24 mouse cellular contexts compared by ENCODE assay signal in genomic region chr1:34804863-34805262, GRCm38 (mm10). TPM values are rescaled to one million over a fixed set of nuclear protein-coding genes. Genes with fewer than 3 reads are reported as not detected.
A peak's percentile ranks its signal among the peaks of the same experiment; 100 is the strongest.
DNase-seq lines count a peak whose midpoint lies in the region; ATAC-seq lines count a peak whose summit lies in the region.
"Had no signal": no experiment of that assay in that cellular context is flagged by ENCODE, and none has a peak within 500 bp of the region (broad histone marks: within the 10 kb centered on the region; RNA-seq: fewer than 3 reads in every experiment).

No protein-coding gene starts in this region.

- intact Hi-C loops in left cerebral cortex, postnatal 4 days (cut with DNase I) = no loop called here
- intact Hi-C loops in left cerebral cortex, postnatal 36 days (cut with DNase I) = loop anchor here (5.0 to 10.0 kb wide), 2 partner anchors 53 to 160 kb away; no protein-coding TSS in a partner anchor

- H3K4me2 ChIP-seq in hindbrain, embryonic 13.5 days = no peak overlapping the region
- no peak overlapping the region for H3K4me2 ChIP-seq in hindbrain, embryonic 12.5 days (replicated peaks)
- H3K4me2 ChIP-seq: forebrain, embryonic 13.5 days; heart, embryonic 13.5 days had no signal

- peaks cover 68% of the 10 kb centered on the region for H3K4me1 ChIP-seq in hindbrain, embryonic 13.5 days (replicated peaks)
- H3K4me1 ChIP-seq in hindbrain, embryonic 12.5 days = peaks cover 57% of the 10 kb centered on the region
- peaks cover 38% of the 10 kb centered on the region for H3K4me1 ChIP-seq in midbrain, embryonic 10.5 days

- WGBS in hindbrain, embryonic 13.5 days = 60% methylated on average over 7 of the region's 7 CpGs
- 75% methylated on average over 7 of the region's 7 CpGs for WGBS in hindbrain, embryonic 12.5 days
- 94% methylated on average over 7 of the region's 7 CpGs for WGBS in midbrain, embryonic 10.5 days

- H3K27ac ChIP-seq in hindbrain, embryonic 13.5 days = no peak overlapping the region
- no peak overlapping the region for H3K27ac ChIP-seq in hindbrain, embryonic 12.5 days
- H3K27ac ChIP-seq in midbrain, embryonic 10.5 days (replicated peaks) = no peak overlapping the region
- H3K27ac ChIP-seq: forebrain, embryonic 10.5 days; forebrain, embryonic 13.5 days; heart, adult 2 months; heart, embryonic 10.5 days; heart, embryonic 13.5 days had no signal

- H3K4me3 ChIP-seq in hindbrain, embryonic 13.5 days = no peak overlapping the region
- H3K4me3 ChIP-seq in hindbrain, embryonic 12.5 days = no peak overlapping the region
- no peak overlapping the region for H3K4me3 ChIP-seq in midbrain, embryonic 10.5 days
- H3K4me3 ChIP-seq: forebrain, embryonic 10.5 days; forebrain, embryonic 13.5 days; heart, adult 2 months; heart, embryonic 10.5 days; heart, embryonic 13.5 days had no signal

- H3K9ac ChIP-seq in hindbrain, embryonic 13.5 days = 0 out of 2 replicates have a peak overlapping the region, but pooled peaks have one; percentile 19
- no peak overlapping the region for H3K9ac ChIP-seq in hindbrain, embryonic 12.5 days
- H3K9ac ChIP-seq: forebrain, embryonic 13.5 days; heart, embryonic 13.5 days had no signal

- peaks cover 49% of the 10 kb centered on the region for H3K36me3 ChIP-seq in hindbrain, embryonic 13.5 days
- H3K36me3 ChIP-seq in hindbrain, embryonic 12.5 days = peaks cover 26% of the 10 kb centered on the region
- peaks cover 18% of the 10 kb centered on the region for H3K36me3 ChIP-seq in midbrain, embryonic 10.5 days

- H3K27me3 ChIP-seq in hindbrain, embryonic 13.5 days = no peaks in the 10 kb centered on the region
- H3K27me3 ChIP-seq in hindbrain, embryonic 12.5 days = no peaks in the 10 kb centered on the region
- H3K27me3 ChIP-seq in midbrain, embryonic 10.5 days (ENCODE audit: low read depth, poor library complexity, severe bottlenecking) = peaks cover 16% of the 10 kb centered on the region; the same call in 1 of the 2 replicates
- H3K27me3 ChIP-seq: CH12.LX; forebrain, embryonic 13.5 days; Patski had no signal

- ATAC-seq in hindbrain, embryonic 13.5 days (ENCODE audit: low FRiP score) = 0 out of 2 replicates have a peak, but pooled peaks have one; percentile 6
- no peak for ATAC-seq in hindbrain, embryonic 12.5 days (ENCODE audit: low FRiP score)
- ATAC-seq: forebrain, embryonic 13.5 days; forebrain, embryonic 16.5 days; intestine, postnatal 0 days; Patski had no signal

- no peaks in the 10 kb centered on the region for H3K9me3 ChIP-seq in hindbrain, embryonic 13.5 days
- H3K9me3 ChIP-seq in hindbrain, embryonic 12.5 days (replicated peaks) = no peaks in the 10 kb centered on the region
- no peaks in the 10 kb centered on the region for H3K9me3 ChIP-seq in midbrain, embryonic 10.5 days (replicated peaks)
- H3K9me3 ChIP-seq: forebrain, embryonic 10.5 days; forebrain, embryonic 13.5 days; heart, embryonic 10.5 days; heart, embryonic 13.5 days had no signal

- peak; percentile 36 for DNase-seq in cerebellum, adult 9-11 months
- DNase-seq in cerebellum, adult 11 months = no peak
- peak; percentile 71 for DNase-seq in left cerebral cortex, postnatal 4 days
- DNase-seq in left cerebral cortex, postnatal 36 days (ENCODE audit: low spot score in 2 of 2) = no peak
- no peak for DNase-seq in midbrain, embryonic 10.5 days (ENCODE audit: low spot score)
- DNase-seq: adrenal gland, postnatal 10 days; adrenal gland, postnatal 36 days; B cell, adult 2 months; cerebellum, adult 2 months; gastrocnemius, postnatal 10 days; gastrocnemius, postnatal 36 days; heart, adult 2 months; heart, postnatal 14 days; heart, postnatal 4 days had no signal

RNA-seq across cellular contexts. Expression of gene Fam168b, which starts 38.0 kb away (rescaled TPM):
- 124 and 127 TPM in 2 replicates for polyA plus RNA-seq in hindbrain, embryonic 13.5 days (2015; fragmentation: Nextera tagmentation; extraction: Ambion mirVana)
- 170 TPM in 2 replicates for polyA plus RNA-seq in hindbrain, embryonic 12.5 days (2016; fragmentation: Nextera tagmentation; extraction: Ambion mirVana)
- 100 to 1,000 TPM; 251 to 255 TPM for total RNA-seq in left cerebral cortex, postnatal 4 days (2021)
- 100 to 1,000 TPM; 247 to 252 TPM for total RNA-seq in left cerebral cortex, postnatal 36 days (2021)
- polyA plus RNA-seq in midbrain, embryonic 10.5 days (2016; fragmentation: Nextera tagmentation; extraction: Ambion mirVana) = 115 and 138 TPM in 2 replicates

RNA-seq across cellular contexts. Expression of gene Plekhb2, which starts 44.9 kb away (rescaled TPM):
- 68.7 and 71.8 TPM in 2 replicates for polyA plus RNA-seq in hindbrain, embryonic 13.5 days (2015; fragmentation: Nextera tagmentation; extraction: Ambion mirVana)
- polyA plus RNA-seq in hindbrain, embryonic 12.5 days (2016; fragmentation: Nextera tagmentation; extraction: Ambion mirVana) = 50.8 and 59.8 TPM in 2 replicates
- total RNA-seq in left cerebral cortex, postnatal 4 days (2021) = 100 to 1,000 TPM; 125 to 130 TPM
- total RNA-seq in left cerebral cortex, postnatal 36 days (2021) = 100 to 1,000 TPM; 246 to 270 TPM
- 50.8 and 56.8 TPM in 2 replicates for polyA plus RNA-seq in midbrain, embryonic 10.5 days (2016; fragmentation: Nextera tagmentation; extraction: Ambion mirVana)

Comparison
In these comparisons a context has a peak if more than half of its experiments do, and no peak if none do; other contexts are left out.
1. DNase-seq: peak in cerebellum, adult 9-11 months (single experiment) and left cerebral cortex, postnatal 4 days (single experiment); none in cerebellum, adult 11 months (single experiment), left cerebral cortex, postnatal 36 days (0 of 2) and midbrain, embryonic 10.5 days (single experiment).